Mouse (Mus musculus) lung, adult 2 months (tissue): ENCODE results near the gene Elmo1.

Source experiments
- CTCF ChIP-seq: fragments of 200-500 bp; IDR thresholded peaks from 2 replicates; pipeline ENCODE4 v1.5.1; 2011; ENCODE audit warnings: mild to moderate bottlenecking, low read length, control low read depth; ENCODE audit not compliant: insufficient read depth
- POLR2A ChIP-seq: fragments of 200-500 bp; IDR thresholded peaks from 2 replicates; pipeline ENCODE4 v1.6.1; 2011; ENCODE audit warnings: low read depth, mild to moderate bottlenecking, control low read depth, low read length, borderline replicate concordance; ENCODE audit errors: extremely low read depth

- TF ChIP-seq CTCF (no peak), POLR2A (no peak)
These were observed 252.5 kb downstream of the Elmo1 start for GRCm38 (mm10) chr13:20342881-20343280.
